Mouse (Mus musculus) hindbrain, embryonic 11.5 days (tissue): Measurements from ENCODE around the gene Rps6ka5. TPM values are rescaled to one million over a fixed set of nuclear protein-coding genes. Genes with fewer than 3 reads are reported as not detected.

Experiments used
- ATAC-seq: fragments of 200-750 bp; cut with Nextera tagmentation; 2 replicates; pipeline ENCODE4 v1.8.0; 2017; ENCODE audit warnings: mild to moderate bottlenecking, moderate TSS enrichment, moderate library complexity; ENCODE audit not compliant: low FRiP score
- DNase-seq: peaks from one replicate; pipeline ENCODE4 v3.0.0-alpha.2; 2015; ENCODE audit warnings: low spot score
- H3K27ac ChIP-seq: fragments of 300-500 bp; sonication (generic); 2 replicates; pipeline ENCODE4 v1.5.1; 2014; ENCODE audit warnings: mild to moderate bottlenecking, low read depth, low read length
- H3K27me3 ChIP-seq: fragments of 300-500 bp; sonication (generic); 2 replicates; pipeline ENCODE4 v1.6.1; 2014; ENCODE audit warnings: mild to moderate bottlenecking, low read length, moderate library complexity, mixed read lengths; ENCODE audit not compliant: control insufficient read depth, insufficient read depth
- H3K36me3 ChIP-seq: fragments of 300-500 bp; sonication (generic); 2 replicates; pipeline ENCODE4 v1.6.1; 2014; ENCODE audit warnings: mild to moderate bottlenecking, low read length, moderate library complexity, mixed read lengths; ENCODE audit not compliant: control insufficient read depth, insufficient read depth
- H3K4me1 ChIP-seq: fragments of 300-500 bp; sonication (generic); replicated peaks from 2 replicates; pipeline ENCODE4 v1.6.1; 2014; ENCODE audit warnings: low read length, mixed read lengths; ENCODE audit not compliant: control insufficient read depth, insufficient read depth
- H3K4me2 ChIP-seq: fragments of 300-500 bp; sonication (generic); replicated peaks from 2 replicates; pipeline ENCODE4 v1.6.1; 2014; ENCODE audit warnings: mild to moderate bottlenecking, low read depth, low read length
- H3K4me3 ChIP-seq: fragments of 300-500 bp; sonication (generic); 2 replicates; pipeline ENCODE4 v1.5.1; 2014; ENCODE audit warnings: low read depth, low read length
- H3K9ac ChIP-seq: fragments of 300-500 bp; sonication (generic); 2 replicates; pipeline ENCODE4 v1.6.1; 2014; ENCODE audit warnings: low read depth, low read length
- H3K9me3 ChIP-seq: fragments of 300-500 bp; sonication (generic); 2 replicates; pipeline ENCODE4 v1.6.1; 2016; ENCODE audit warnings: low read length; ENCODE audit not compliant: control insufficient read depth
- WGBS: fragments of 180-500 bp; shearing (Covaris S2); extraction: QIAGEN DNeasy Blood & Tissue Kit; methylation state at CpG from one replicate; pipeline ENCODE4 v1.1.7; 2014; 5-methylcytosine and 5-hydroxymethylcytosine counted together
- polyA plus RNA-seq: library from polyadenylated mRNA; unstranded; fragments of >200 nt; fragmentation: Nextera tagmentation; extraction: Ambion mirVana; gene quantifications from 2 replicates; pipeline ENCODE4 v1.2.1, GENCODE M21; 2014

Gene Rps6ka5
- polyA plus RNA-seq, 1 experiment from 2014 or later: 5.6 TPM

- WGBS: 76% methylated on average over 4 of the region's 4 CpGs
- Histone ChIP-seq H3K9ac (no peak overlapping the region), H3K4me1 (no peaks in the 10 kb centered on the region), H3K36me3 (no peaks in the 10 kb centered on the region), H3K27me3 (no peaks in the 10 kb centered on the region), H3K4me2 (no peak overlapping the region), H3K4me3 (no peak overlapping the region), H3K9me3 (no peaks in the 10 kb centered on the region), H3K27ac (no peak overlapping the region)
- DNase-seq (no peak), ATAC-seq (no peak)
Measured at GRCm38 (mm10) chr12:100716969-100717368, 9.8 kb downstream of the Rps6ka5 start.

DNA sequence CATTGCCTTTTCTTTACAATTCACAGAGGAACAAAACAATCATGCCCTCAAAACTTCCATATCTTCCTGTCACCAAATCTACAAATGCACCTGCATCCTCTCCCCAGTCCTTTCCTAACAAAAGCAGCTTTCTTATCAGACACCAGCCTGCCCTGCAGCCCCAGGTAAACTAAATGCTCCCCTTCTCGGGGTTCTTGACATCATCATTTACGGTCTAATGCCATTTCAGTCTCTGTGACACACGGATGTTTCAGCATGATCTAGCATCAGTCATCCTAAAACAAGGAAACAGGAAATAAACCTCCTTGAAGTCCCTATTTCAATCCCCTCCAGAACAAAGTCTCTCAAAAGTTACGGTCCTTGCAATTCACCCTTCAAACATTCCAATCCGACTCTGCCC, 15.0 kb downstream of the Rps6ka5 start:
- H3K9me3 ChIP-seq: no peaks in the 10 kb centered on the region
- DNase-seq (no peak), ATAC-seq (no peak)
- H3K4me3 ChIP-seq: no peak overlapping the region
- H3K4me2 ChIP-seq: no peak overlapping the region
- H3K36me3 ChIP-seq: no peaks in the 10 kb centered on the region
- 80% methylated on average over 5 of the region's 5 CpGs for WGBS
- no peak overlapping the region for H3K27ac ChIP-seq
- no peaks in the 10 kb centered on the region for H3K4me1 ChIP-seq
- no peak overlapping the region for H3K9ac ChIP-seq
- no peaks in the 10 kb centered on the region for H3K27me3 ChIP-seq

GRCm38 (mm10) chr12:100711116-100711691, 15.6 kb downstream of the Rps6ka5 start:
- H3K27me3 ChIP-seq: no peaks in the 10 kb centered on the region
- DNase-seq (no peak), ATAC-seq (no peak)
- no peak overlapping the region for H3K27ac ChIP-seq
- no peaks in the 10 kb centered on the region for H3K9me3 ChIP-seq
- H3K9ac ChIP-seq: no peak overlapping the region
- H3K36me3 ChIP-seq: no peaks in the 10 kb centered on the region
- WGBS: 83% methylated on average over 10 of the region's 10 CpGs
- H3K4me1 ChIP-seq: no peaks in the 10 kb centered on the region
- no peak overlapping the region for H3K4me2 ChIP-seq
- no peak overlapping the region for H3K4me3 ChIP-seq

DNA sequence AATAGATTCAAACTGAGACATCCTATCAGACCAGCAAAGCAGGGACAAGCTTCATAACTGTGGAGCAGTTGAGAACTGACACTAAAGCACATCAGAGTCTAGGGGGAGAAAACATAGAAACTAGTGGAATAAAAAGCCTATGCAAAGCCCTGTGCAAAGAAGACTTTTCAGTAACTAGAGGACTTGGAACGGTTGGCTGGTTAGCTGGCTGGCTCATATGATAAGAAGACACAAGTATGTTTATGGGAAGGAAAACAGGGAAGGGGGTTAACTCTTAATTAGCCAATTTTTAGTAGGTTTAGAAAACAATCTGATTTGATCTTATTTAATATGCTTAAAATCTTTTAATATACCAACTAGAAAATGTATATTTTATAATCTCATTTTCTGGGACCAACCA, 16.4 kb downstream of the Rps6ka5 start:
- H3K36me3 ChIP-seq: no peaks in the 10 kb centered on the region
- ATAC-seq (no peak), DNase-seq (no peak)
- H3K27me3 ChIP-seq: no peaks in the 10 kb centered on the region
- no peak overlapping the region for H3K9ac ChIP-seq
- H3K4me2 ChIP-seq: no peak overlapping the region
- H3K4me3 ChIP-seq: no peak overlapping the region
- no peaks in the 10 kb centered on the region for H3K4me1 ChIP-seq
- WGBS: 85% methylated on average over 1 of the region's 1 CpGs
- H3K27ac ChIP-seq: no peak overlapping the region
- no peaks in the 10 kb centered on the region for H3K9me3 ChIP-seq

- Histone ChIP-seq H3K4me2 (no peak overlapping the region), H3K4me1 (no peaks in the 10 kb centered on the region), H3K27ac (no peak overlapping the region), H3K9ac (no peak overlapping the region), H3K27me3 (no peaks in the 10 kb centered on the region), H3K4me3 (no peak overlapping the region), H3K36me3 (no peaks in the 10 kb centered on the region), H3K9me3 (no peaks in the 10 kb centered on the region)
- DNase-seq (no peak), ATAC-seq (no peak)
- 91% methylated on average over 2 of the region's 2 CpGs for WGBS
Measured at GRCm38 (mm10) chr12:100707312-100707711, 19.5 kb downstream of the Rps6ka5 start.

GRCm38 (mm10) chr12:100705057-100705722, 21.6 kb downstream of the Rps6ka5 start:
- Histone ChIP-seq H3K4me1 (no peaks in the 10 kb centered on the region), H3K27ac (no peak overlapping the region), H3K27me3 (no peaks in the 10 kb centered on the region), H3K9ac (no peak overlapping the region), H3K4me3 (no peak overlapping the region), H3K4me2 (no peak overlapping the region), H3K36me3 (no peaks in the 10 kb centered on the region), H3K9me3 (no peaks in the 10 kb centered on the region)
- WGBS: 84% methylated on average over 5 of the region's 5 CpGs
- no peak for ATAC-seq
- no peak for DNase-seq

DNA sequence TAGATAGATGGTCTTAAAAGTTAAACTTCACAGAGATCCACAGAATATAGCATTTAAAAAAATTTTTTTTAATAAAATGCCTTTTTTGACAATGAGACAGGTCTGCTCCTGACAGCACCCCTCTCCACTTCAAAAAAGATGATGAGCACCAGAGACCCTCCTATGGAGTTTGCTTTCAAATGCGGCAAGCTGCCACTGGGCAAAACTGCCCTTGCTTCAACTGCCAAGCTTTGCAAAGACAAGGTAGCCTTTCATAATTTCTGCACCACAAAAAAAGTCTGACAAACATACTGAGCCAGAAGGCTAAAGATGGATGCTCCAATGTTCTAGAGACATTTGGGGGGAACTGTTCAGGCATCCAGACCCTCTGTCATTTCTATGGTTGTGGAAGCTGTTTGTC, 28.8 kb downstream of the Rps6ka5 start:
- DNase-seq (no peak), ATAC-seq (no peak)
- H3K4me1 ChIP-seq: no peaks in the 10 kb centered on the region
- no peak overlapping the region for H3K27ac ChIP-seq
- no peaks in the 10 kb centered on the region for H3K36me3 ChIP-seq
- H3K4me3 ChIP-seq: no peak overlapping the region
- H3K9ac ChIP-seq: no peak overlapping the region
- H3K27me3 ChIP-seq: no peaks in the 10 kb centered on the region
- WGBS: 88% methylated on average over 1 of the region's 1 CpGs
- no peaks in the 10 kb centered on the region for H3K9me3 ChIP-seq
- no peak overlapping the region for H3K4me2 ChIP-seq

DNA sequence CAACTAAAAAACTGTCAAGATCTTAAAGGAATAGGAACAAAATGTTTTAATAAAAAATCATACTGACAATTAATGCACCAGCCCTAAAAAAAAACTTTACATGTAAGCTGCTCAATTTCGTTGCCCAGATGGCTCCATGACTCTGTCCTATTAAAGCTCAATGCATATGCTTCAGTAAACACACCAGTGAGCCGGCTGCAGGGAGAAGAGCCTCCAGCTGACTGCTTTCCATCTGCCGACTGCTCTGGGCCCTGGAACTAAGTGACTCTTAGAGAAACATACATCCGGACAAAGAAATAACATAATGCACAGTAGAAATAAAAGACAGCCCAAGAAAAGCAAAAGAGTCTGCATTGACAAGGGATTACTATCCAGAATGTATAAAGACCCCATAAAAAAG, 30.2 kb downstream of the Rps6ka5 start:
- H3K4me2 ChIP-seq: no peak overlapping the region
- no peak overlapping the region for H3K9ac ChIP-seq
- H3K4me3 ChIP-seq: no peak overlapping the region
- 34% methylated on average over 4 of the region's 4 CpGs for WGBS
- peak; percentile 15 for DNase-seq
- ATAC-seq: no peak
- no peak overlapping the region for H3K27ac ChIP-seq
- no peaks in the 10 kb centered on the region for H3K4me1 ChIP-seq
- no peaks in the 10 kb centered on the region for H3K36me3 ChIP-seq
- H3K27me3 ChIP-seq: no peaks in the 10 kb centered on the region
- no peaks in the 10 kb centered on the region for H3K9me3 ChIP-seq

DNA sequence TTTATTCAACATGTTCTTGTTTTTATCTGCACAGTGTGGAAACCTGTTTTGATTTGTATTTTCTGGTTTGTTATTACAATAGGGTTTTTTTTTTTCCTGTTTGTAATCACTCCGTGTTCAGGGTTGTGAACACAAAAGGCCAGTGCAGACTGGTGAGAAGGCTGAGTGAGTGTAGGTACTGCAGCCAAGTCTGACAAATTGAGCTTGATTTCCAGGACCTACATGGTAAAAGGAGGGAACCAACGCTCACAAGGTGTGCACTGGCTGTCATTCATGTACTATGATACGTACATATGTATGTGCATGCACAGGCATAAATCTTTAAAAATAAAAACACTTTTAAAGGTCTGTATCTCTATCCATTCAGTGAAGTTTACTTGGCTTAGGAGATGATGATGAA, 31.5 kb downstream of the Rps6ka5 start:
- Histone ChIP-seq H3K27me3 (no peaks in the 10 kb centered on the region), H3K4me2 (no peak overlapping the region), H3K4me1 (no peaks in the 10 kb centered on the region), H3K9me3 (no peaks in the 10 kb centered on the region), H3K27ac (no peak overlapping the region), H3K9ac (no peak overlapping the region), H3K4me3 (no peak overlapping the region), H3K36me3 (no peaks in the 10 kb centered on the region)
- WGBS: 84% methylated on average over 3 of the region's 3 CpGs
- ATAC-seq (no peak), DNase-seq (no peak)
